In genomic region chr10:93589281-93589848, GRCm38 (mm10) we compare ENCODE assay signal across 1 mouse cellular context.
TF ChIP-seq lines count a peak whose summit lies in the region.

TSS of gene Snrpf (minus strand) at chr10:93589706.

TF ChIP-seq in MEL, 35 proteins besides CTCF, POLR2A, EP300 and RAD21 (continued from another document):
- no peak for TF ChIP-seq ZC3H11A (IDR thresholded peaks at IDR 0.05; ENCODE audit: low read depth, low read length)
TF ChIP-seq in MEL: peak in this region for 10.
